Mouse (Mus musculus) layer of hippocampus, postnatal 25 days (tissue): ENCODE measurements at regions not wholly inside any gene's neighbourhood (a gene's known extent, or its start where the extent isn't known, plus 50 kb on each side); places are given as distances from the start of the nearest gene placed in this dataset.

Experiments
- DNase-seq, 2 experiments: peaks; one replicate each; pipeline ENCODE4 v3.0.0; 2022; ENCODE audit warnings: mixed read lengths in 2 of 2, low spot score in 1 of 2; ENCODE audit errors: extremely low spot score in 1 of 2

- no peak for DNase-seq
Observed at GRCm38 (mm10) chr2:148171113-148171512, 124.3 kb upstream of the Foxa2 start.

DNA sequence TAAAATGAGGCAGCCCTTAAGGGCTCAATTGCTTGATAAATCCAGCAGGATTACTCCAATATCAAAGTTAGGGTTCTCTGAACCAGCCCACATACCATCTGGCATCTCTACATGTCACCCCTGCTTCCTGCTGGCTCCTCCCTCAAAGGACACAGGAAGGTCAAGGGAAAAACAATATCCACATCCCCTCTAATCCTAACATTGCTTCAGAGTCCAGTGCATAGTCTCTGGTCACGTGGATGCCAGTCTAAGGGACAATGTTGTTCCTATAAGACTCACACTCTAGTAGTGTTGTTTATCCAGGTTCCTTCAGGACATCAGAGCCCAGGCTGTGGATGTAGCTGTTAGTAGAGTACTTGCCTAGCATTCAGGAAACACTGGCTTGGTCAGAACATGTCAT lies 124.9 kb upstream of the Foxa2 start:
- no peak for DNase-seq

GRCm38 (mm10) chr2:148175251-148175927 lies 128.6 kb upstream of the Foxa2 start:
- no peak for DNase-seq

DNA sequence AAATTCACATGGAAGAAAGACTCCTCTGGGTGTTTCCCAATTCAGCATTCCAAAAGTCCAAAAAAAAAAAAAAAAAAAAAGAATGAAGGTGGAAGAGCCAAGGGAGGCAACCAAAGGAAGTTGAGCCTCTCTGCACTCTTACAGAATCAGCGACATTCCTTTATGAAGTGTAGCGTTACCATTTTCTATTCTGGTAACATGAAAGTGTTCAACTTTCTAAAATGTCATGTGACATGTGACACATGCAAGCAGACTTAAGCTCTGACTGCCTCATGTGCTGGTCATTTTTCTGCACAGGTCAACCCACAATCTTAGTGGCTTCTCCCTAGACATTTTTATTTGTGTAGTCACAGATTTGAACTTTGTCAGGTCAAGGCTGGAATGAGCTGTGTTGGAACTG lies 133.5 kb upstream of the Foxa2 start:
- DNase-seq: no peak

GRCm38 (mm10) chr2:148181518-148181917 lies 134.7 kb upstream of the Foxa2 start:
- no peak for DNase-seq

DNA sequence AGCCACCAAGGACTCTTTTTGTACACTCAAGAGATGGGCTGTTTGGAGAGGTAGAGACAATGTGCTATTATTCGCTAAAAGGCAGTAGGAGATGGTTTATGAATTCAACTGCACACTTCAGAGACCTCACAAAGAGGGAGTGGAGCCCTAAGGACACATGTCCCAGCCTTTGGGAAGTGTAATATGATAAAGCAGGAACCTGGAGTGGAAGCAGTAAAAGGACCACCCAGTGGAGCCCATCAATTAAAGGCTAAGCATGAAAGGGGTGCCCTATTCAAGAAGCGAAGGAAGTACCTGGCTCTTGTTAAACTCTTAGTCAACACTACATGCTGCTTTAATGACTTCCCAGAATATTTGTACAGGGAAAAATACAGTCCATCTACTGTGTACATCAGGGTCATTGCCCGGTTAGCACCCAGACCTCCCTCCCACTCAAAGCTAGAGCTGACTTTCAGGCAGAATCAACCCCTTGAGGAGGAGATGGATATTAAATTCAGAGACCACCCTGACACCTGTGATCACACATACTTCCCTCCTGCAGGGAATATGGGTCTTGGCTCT lies 135.8 kb upstream of the Foxa2 start:
- no peak for DNase-seq

- no peak for DNase-seq
Observed at GRCm38 (mm10) chr2:148184801-148185212, 138.0 kb upstream of the Foxa2 start.

GRCm38 (mm10) chr2:148186363-148186991 lies 139.7 kb upstream of the Foxa2 start:
- DNase-seq: no peak

GRCm38 (mm10) chr2:148188865-148189264 lies 142.1 kb upstream of the Foxa2 start:
- no peak for DNase-seq

DNA sequence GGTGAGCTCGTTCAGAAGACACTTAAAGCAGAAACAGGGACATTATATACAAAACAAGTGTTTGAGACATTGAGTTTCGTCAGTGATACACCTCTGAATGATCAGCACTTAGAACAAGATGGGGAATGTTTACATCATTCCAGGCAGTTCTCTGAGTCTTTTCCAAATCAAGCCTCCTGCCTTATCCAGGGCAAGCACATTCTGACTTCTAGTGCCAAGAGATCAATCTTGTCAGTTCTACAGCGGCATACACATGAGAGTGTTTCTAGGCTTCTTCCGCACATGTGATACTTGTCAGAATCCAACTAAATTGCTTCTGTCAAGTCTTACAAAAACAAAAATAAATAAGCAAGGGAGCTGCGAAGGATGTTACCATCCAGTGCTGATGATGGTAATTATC lies 142.5 kb upstream of the Foxa2 start:
- no peak for DNase-seq

- no peak for DNase-seq
Observed at GRCm38 (mm10) chr2:148192946-148193345, 146.2 kb upstream of the Foxa2 start.

- DNase-seq: no peak
Observed at GRCm38 (mm10) chr2:148197375-148198015, 150.7 kb upstream of the Foxa2 start.

- no peak for DNase-seq
Observed at GRCm38 (mm10) chr2:148206633-148207032, 159.9 kb upstream of the Foxa2 start.

GRCm38 (mm10) chr2:148210813-148211212 lies 164.0 kb upstream of the Foxa2 start:
- no peak for DNase-seq

DNA sequence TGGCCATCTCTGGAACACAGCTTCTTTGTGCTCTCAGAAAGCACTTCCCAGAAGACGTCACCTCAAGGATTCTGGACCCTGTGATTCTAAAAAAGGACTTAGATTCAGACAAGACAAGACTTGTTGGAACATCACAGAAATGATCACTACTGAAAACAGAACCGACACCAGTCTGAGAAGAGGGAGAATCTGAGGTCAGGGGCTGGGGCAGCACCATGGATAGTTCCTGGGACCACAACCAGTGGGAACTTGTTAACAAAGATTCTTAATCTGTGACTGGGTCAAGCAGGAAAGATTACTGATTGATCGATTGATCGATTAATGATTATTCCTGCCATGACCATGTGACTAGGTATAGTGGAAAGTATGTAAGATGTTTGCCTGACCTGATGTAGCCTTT lies 170.4 kb upstream of the Foxa2 start:
- DNase-seq: no peak

DNA sequence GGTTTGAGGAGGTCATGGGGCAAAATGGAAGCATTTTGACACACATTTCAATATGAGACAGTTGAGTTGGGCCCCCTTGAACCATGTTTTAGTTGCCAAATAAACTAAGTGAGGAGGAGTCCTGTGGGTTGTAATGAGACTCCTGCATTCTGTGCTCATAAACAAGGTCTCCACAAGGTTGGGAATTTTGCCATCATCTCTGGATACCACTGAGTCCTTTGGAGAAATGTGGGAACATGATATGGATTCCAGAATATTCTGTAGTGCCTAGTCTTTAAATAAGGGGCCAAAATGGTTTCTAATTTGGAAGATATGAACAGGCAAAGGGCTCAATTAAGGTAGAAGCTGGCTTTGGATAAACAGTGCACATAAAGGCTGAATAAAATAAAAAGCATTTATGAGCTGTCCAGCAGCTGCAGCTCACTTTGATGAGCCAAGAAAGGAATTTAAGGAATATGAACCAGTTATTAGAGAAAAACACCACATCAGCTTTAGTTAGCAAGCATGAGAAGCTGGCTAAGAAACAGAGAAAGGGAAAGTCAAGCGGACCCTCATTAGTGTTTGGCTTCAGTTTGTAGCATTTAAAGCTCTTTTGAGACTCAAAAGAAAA lies 161.3 kb upstream of the Sstr4 start:
- DNase-seq: no peak

DNA sequence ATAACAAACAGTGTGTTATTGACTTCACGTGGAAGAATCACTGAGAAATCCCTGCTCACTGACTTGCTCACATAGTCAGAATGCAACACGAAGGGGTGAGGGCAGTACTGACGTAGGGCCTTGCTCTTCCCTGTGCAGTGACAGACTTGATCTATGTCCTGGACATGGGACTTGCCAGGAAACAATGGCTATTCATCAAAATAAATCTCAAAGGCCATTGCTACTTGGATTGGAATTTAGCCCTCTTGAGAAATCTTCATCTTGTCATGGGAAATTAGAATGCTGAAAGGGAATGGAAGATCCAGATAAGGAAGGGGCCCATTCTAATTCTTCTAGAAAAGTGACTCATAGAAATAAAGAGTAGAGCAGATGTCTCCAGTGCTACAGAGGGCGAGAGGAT lies 158.0 kb upstream of the Sstr4 start:
- DNase-seq: no peak

- DNase-seq: no peak
Observed at GRCm38 (mm10) chr2:148239046-148239445, 156.1 kb upstream of the Sstr4 start.

DNA sequence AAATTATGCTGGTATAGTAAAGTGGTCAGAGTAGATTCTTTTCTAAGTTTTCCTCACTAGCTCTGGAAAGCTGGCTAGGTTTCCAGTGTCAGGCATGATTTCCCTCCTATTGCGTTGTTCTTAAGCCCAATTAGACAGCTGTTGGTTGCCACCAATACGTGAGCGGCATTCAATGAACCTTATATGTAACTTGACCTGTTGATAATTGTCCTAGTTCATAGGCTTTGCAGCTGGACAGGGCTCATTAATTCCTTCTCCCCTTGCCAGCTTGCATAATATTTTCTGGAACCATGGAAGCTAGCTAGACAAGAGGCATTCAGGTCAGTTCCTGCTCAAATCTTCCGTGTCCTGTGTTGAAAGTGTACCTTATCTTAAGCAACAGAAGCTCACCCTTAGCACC lies 152.9 kb upstream of the Sstr4 start:
- DNase-seq: no peak

GRCm38 (mm10) chr2:148245575-148245974 lies 149.6 kb upstream of the Sstr4 start:
- DNase-seq: no peak

GRCm38 (mm10) chr2:148250902-148251301 lies 144.2 kb upstream of the Sstr4 start:
- no peak for DNase-seq
